Mouse (Mus musculus) heart, postnatal 25 days (tissue): ENCODE measurements around the gene Ephb4. TPM values are rescaled to one million over a fixed set of nuclear protein-coding genes. Genes with fewer than 3 reads are reported as not detected.

Experiments
- DNase-seq: peaks from one replicate; pipeline ENCODE4 v3.0.0; 2022; ENCODE audit warnings: low spot score
- intact Hi-C: fragments of 180-260 bp; cut with DNase I; formaldehyde crosslinking; loops from one replicate; pipeline ENCODE4 v1.15.1; 2025
- total RNA-seq, 2 experiments: library from RNA; stranded (reverse); gene quantifications; 2 replicates each; pipeline ENCODE4 v1.2.3; 2021

Gene Ephb4
- total RNA-seq = 10 to 100 TPM; 52.5 to 64.2 TPM

DNA sequence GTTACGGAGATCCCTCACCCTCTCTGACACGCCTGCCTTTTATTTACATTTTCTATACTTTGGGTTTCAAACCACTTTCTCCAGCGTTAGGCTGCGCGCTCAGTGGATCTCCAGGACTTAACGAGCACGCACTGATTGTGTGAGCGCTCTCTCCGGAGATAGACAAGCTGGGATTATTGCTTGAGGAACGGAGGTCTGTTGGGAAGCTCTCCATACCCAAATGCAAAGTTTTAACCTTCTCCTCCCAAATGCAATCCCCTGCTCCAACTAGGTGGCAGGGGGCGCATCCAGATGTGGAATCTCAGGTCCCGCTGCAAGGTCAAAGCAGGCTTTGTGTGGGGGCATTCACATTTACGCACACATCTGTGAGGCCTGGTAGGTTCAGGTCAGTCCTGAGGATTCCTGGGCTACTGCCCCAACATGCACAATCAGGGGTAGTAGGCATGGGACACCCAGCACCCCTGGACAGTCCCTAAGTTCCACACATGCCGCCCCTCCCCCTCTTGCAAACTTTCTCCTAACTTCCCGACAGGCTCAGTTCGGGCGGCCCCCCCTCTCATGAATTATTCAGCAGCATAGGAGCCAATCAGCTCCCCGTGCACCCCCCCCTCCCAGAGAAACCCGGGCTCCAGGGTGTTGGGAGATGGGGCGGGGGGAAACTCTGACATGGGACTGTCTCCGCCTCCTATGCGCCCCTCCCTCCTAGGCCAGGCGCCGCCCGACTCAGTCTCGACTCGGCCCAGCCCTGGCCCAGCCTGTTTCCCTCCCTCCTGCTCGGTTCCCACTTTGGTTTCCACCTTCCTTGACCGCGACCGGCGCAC is at the start of gene Ephb4:
Ephb4 (plus strand) TSS at position 726 of the 821 bp plus-strand sequence.
- intact Hi-C loops = loop anchor here (1.0 kb wide), 1 partner anchor 10 kb away; no protein-coding TSS in a partner anchor
- DNase-seq = peak; percentile 95

DNA sequence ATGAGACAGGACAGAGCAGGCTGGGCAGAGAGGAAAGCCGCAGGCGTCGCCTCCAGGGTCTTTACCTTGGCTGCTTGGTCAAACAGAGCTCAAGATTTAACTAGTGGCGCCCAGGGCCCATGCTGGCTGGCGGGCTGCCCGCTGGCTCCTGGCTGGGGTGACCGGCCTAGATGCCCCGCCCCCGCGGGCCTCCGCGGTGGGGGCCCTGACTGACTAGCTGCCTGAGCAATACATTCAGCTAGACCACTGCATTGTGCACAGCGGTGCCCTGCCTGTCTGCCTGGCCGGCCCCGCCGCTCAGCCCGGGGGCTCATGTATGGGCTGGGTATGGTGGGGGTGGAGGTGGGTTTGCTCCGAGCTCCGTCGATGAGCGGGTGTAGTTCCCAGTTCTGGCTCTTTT is 48.7 kb upstream of the Ephb4 start:
- DNase-seq = no peak

GRCm38 (mm10) chr5:137303609-137304008 is 46.3 kb upstream of the Ephb4 start:
- no peak for DNase-seq
- intact Hi-C loops = no loop called here

More for the DNA sequence above, 48.7 kb upstream of the Ephb4 start:
- intact Hi-C loops = no loop called here

DNA sequence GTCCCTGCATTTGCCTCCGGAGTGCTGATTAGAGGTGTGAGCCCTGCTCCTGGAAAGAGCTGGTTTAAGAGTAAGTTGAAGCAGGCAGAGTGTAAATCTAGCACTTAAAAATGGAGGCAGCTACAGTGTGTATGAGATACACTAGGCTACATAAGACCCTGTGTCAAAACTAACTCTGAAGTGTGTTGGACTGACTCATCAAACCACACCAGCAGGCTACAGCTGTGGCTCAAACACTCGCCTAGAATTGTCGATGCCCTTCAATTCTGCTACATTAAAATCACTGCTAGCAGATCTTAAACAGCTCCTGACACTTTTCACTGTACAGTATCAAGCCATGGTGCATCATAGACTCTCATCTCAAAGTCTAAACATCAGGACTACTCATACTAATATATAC is 45.7 kb upstream of the Ephb4 start:
- DNase-seq = no peak
- intact Hi-C loops = no loop called here

DNA sequence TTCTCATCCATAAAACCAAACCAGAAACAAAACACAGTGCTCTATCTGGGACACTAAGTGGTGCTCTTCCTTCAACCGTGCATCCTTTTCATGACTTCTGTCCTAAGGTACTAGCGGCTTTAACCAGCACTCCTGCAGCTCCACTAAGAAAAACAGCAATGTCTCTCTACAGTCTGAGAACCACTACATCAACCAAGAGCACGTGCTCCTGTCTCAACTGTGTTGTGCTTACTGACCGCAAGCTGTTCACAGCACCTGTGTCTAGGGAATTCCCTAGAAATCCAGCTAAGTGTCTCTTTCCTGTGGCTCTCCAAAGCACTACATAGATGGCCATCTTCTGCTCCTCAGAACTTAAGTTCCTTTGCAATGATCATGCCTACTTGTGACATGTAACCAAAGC is 45.1 kb upstream of the Ephb4 start:
- intact Hi-C loops = no loop called here
- no peak for DNase-seq

DNA sequence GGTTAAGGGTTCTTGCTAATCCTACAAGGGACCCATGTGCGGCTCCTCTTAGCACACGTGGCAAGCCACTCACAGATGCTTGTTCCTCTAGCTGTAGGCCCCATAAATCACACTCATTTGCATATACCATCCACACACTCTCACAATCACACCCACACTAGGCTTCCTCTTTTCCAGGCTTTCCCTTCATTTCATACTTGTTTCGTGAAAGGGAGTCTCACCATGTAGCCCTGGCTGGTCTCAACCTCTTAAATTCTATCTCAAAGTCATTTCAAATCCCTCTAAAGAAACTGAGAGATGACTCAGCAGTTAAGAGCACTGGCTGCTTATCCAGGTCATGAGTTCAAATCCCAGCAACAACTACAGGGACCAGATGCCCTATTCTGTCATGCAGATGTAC is 44.1 kb upstream of the Ephb4 start:
- intact Hi-C loops = no loop called here

GRCm38 (mm10) chr5:137306439-137307005 is 43.4 kb upstream of the Ephb4 start:
- intact Hi-C loops = no loop called here
- DNase-seq = no peak

More for the DNA sequence above, 44.1 kb upstream of the Ephb4 start:
- DNase-seq = no peak

GRCm38 (mm10) chr5:137307071-137307912 is 42.6 kb upstream of the Ephb4 start, which contains the start of gene Srrt:
Gene Srrt, minus strand, starts transcription at chr5:137307674.
- intact Hi-C loops = no loop called here
- peak; percentile 83 for DNase-seq

- intact Hi-C loops = no loop called here
- DNase-seq = no peak
These were observed 41.6 kb upstream of the Ephb4 start for GRCm38 (mm10) chr5:137308356-137308755.

DNA sequence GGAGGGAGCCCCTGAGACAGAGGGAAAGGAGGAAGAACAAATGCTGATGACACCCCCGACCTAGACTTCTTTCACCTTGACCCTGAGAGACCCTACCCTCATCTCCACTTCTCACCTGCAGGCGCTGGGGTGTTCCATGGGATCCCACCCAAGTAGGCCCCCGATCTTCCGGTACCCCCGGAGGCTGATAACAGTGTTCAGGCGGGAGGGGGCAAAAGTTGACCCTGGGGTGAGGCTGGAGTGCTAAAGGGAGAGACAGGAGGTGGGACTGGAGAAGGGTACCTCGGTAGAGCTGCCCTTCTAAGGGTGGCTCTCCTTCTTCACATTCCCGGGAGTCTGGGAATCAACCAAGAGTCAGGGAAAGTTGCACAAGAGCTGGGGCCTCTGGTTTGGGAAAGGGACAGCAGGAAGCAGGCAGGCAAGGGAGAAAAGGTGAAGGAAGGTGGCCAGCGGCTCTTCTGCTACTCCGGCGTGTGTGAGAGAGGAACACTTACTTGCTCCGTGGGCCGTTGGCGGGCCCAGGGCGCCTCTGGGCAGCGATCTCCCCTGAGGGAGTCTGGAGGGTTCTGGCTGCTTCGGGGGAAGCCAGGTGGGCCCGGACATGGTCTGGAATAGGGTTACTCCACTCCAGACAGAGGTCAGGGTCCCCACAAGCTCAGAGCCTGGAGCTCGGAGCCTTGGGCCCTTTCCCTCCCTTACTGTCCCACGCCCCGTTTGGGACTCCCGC is 36.3 kb upstream of the Ephb4 start:
- intact Hi-C loops = no loop called here
- no peak for DNase-seq

GRCm38 (mm10) chr5:137314193-137315083 is 35.5 kb upstream of the Ephb4 start, which contains the start of gene Trip6:
Gene Trip6, minus strand, starts transcription at chr5:137314404.
- DNase-seq = peak; percentile 83
- intact Hi-C loops = no loop called here

- intact Hi-C loops = no loop called here
- no peak for DNase-seq
These were observed 34.6 kb upstream of the Ephb4 start for GRCm38 (mm10) chr5:137315084-137315903.

DNA sequence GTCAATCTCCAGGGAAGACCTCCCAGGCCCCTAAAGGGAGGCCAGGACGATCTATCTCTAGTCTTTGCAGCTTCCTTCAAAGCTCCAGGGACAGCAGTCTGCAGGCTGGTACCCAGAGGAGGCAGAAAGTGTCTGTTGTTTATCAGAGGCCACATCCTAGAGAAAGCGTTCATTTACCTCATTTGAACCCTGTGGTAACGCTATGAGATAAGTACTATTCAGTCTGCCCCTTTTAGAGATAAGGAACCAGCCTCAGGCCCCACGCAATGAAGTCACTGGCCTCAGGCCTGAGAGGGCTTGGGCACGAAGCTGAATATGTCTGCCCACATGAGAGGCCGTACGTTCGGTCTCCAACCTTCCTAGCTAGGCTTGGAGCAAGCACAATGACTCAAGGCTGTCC is 32.5 kb upstream of the Ephb4 start:
- intact Hi-C loops = no loop called here
- no peak for DNase-seq

DNA sequence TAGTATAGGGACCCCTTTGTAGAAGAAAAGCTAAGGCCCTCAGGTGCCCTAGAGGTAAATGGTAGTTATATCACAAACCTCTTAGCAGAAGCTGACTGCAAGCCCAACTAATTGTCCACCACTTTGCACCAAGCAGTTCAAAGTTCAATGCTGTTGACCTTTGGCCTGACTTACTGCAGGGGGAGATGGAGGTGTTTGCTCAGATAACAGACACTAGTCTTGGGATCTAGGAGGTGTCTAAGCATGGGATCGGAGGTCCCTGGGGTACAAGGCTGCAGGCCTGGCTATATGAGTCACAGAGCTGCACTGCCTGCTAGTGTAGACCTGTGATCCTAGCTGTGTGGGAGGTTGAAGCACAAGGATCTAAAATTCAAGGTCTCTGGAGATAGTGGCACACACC is 31.3 kb upstream of the Ephb4 start:
- DNase-seq = no peak
- intact Hi-C loops = no loop called here

- no peak for DNase-seq
- intact Hi-C loops = no loop called here
These were observed 28.9 kb upstream of the Ephb4 start for GRCm38 (mm10) chr5:137320996-137321395.

- intact Hi-C loops = loop anchor here (10.0 kb wide), 1 partner anchor 174 kb away; the partner anchor contains the start of gene Pop7
These were observed 19.0 kb upstream of the Ephb4 start for GRCm38 (mm10) chr5:137330910-137331309.

DNA sequence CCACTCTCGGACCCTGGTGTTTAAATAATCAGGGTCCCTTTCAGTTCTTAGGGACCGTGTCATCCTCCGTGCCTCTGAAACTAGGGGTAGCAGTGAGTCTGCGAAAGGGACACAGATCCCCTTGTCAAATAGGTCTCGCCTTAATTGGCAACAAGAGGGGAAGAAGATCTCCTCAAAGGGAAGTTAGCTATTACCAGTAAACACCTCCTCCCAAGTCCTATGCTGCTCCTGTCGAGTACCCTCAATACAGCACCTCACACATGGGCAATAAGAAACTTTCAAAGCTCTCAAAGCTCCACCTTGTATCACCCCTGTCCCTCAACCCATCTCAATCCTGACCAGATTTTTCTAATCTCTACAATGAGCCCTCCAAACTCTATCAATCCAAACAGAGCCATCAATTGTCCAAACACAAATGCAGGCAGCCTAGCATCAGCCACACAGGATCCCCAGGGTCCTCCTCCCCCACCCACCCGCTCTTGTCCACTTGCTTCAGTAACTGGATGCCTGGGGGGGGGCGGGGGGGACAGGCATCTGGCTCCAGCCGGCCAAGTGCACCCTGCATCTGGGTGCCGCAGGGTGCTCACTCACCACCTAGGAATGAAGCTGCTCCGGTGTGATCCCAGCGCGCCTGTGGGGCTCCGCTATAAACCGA is 16.9 kb upstream of the Ephb4 start:
- no peak for DNase-seq
- intact Hi-C loops = loop anchor here (2.0 to 10.0 kb wide), 2 partner anchors 46 to 172 kb away; partner anchors contain the start of gene Pop7

More at GRCm38 (mm10) chr5:137330910-137331309, 19.0 kb upstream of the Ephb4 start:
- no peak for DNase-seq
